In the genomic region with DNA sequence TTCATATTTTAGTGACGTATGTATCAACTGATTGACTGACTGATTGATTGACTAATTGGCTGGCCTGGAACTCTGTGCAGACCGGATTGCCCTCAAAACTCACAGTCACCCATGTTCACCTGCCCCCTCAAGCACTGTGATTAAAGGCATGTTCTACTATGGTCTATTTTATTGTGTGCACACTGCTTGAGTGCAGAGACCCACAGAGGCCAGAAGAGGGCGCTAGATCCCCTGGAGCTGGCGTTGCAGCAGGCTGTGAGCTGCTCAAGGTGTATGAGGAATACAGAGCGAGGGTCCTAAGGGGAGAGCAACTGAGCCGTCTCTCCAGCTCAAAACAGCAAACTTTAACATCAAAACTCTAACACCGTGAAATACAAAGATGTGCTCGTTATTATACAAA, we compare ENCODE assay signal across 13 mouse cellular contexts.
A peak's percentile ranks its signal among the peaks of the same experiment; 100 is the strongest.
DNase-seq lines count a peak whose midpoint lies in the region; ATAC-seq and TF ChIP-seq lines count a peak whose summit lies in the region.
"Had no signal": no experiment of that assay in that cellular context is flagged by ENCODE, and none has a peak within 500 bp of the region (broad histone marks: within the 10 kb centered on the region; RNA-seq: fewer than 3 reads in every experiment).

No protein-coding gene starts in this region.

- no peak overlapping the region for H3K4me2 ChIP-seq in stomach, postnatal 0 days (replicated peaks; ENCODE audit: low read depth)
- H3K4me2 ChIP-seq: heart, embryonic 15.5 days; hindbrain, embryonic 12.5 days; liver, embryonic 15.5 days had no signal

- no peak for DNase-seq in left cerebral cortex, adult 2 months (ENCODE audit: extremely low spot score in 1 of 2, low spot score in 2 of 2)
- DNase-seq in left cerebral cortex, postnatal 10 days (ENCODE audit: extremely low spot score in 1 of 2, low spot score in 2 of 2): no peak
- DNase-seq in thymus, postnatal 14 days: peak; percentile 18
- no peak for DNase-seq in thymus, postnatal 0 days (ENCODE audit: low spot score)
- peak; percentile 78 for DNase-seq in R1 (ENCODE audit: low read depth, low spot score)
- no peak for DNase-seq in stomach, postnatal 0 days (ENCODE audit: low spot score)
- DNase-seq in thymus, postnatal 36 days: no peak
- DNase-seq: cerebellum, adult 9-10 months; kidney, adult 9 months had no signal

- H3K27me3 ChIP-seq in stomach, postnatal 0 days (ENCODE audit: control insufficient read depth, insufficient read depth, low read length): no peaks in the 10 kb centered on the region
- H3K27me3 ChIP-seq: heart, embryonic 15.5 days; hindbrain, embryonic 12.5 days; liver, embryonic 15.5 days had no signal

- 94% methylated on average over 8 of the region's 8 CpGs for WGBS in stomach, postnatal 0 days

- no peak for ATAC-seq in stomach, postnatal 0 days (ENCODE audit: low FRiP score, low TSS enrichment)

- TF ChIP-seq CTCF in left cerebral cortex, adult 2 months (IDR thresholded peaks at IDR 0.05): peak; percentile 15
- TF ChIP-seq CTCF in stomach, postnatal 0 days (IDR thresholded peaks at IDR 0.05; ENCODE audit: low read depth): peak; percentile 44

- no peak for TF ChIP-seq EP300 in stomach, postnatal 0 days (optimal IDR thresholded peaks at IDR 0.05)

- no peaks in the 10 kb centered on the region for H3K36me3 ChIP-seq in stomach, postnatal 0 days (ENCODE audit: control insufficient read depth, insufficient read depth, low read length)
- H3K36me3 ChIP-seq: heart, embryonic 15.5 days; hindbrain, embryonic 12.5 days; liver, embryonic 15.5 days had no signal

- no peak overlapping the region for H3K4me3 ChIP-seq in left cerebral cortex, adult 2 months
- H3K4me3 ChIP-seq in stomach, postnatal 0 days (ENCODE audit: low read depth, low read length): no peak overlapping the region
- H3K4me3 ChIP-seq: erythroblast, embryonic 14.5 days; heart, embryonic 15.5 days; hindbrain, embryonic 12.5 days; liver, embryonic 15.5 days had no signal

- no peaks in the 10 kb centered on the region for H3K4me1 ChIP-seq in stomach, postnatal 0 days (replicated peaks; ENCODE audit: control insufficient read depth, insufficient read depth)
- H3K4me1 ChIP-seq: liver, embryonic 15.5 days had no signal

- no peaks in the 10 kb centered on the region for H3K9me3 ChIP-seq in stomach, postnatal 0 days (ENCODE audit: control insufficient read depth, low read length)
- H3K9me3 ChIP-seq: heart, embryonic 15.5 days; hindbrain, embryonic 12.5 days; liver, embryonic 15.5 days had no signal

- no peak overlapping the region for H3K9ac ChIP-seq in stomach, postnatal 0 days (ENCODE audit: low read length)
- H3K9ac ChIP-seq: heart, embryonic 15.5 days; hindbrain, embryonic 12.5 days; liver, embryonic 15.5 days had no signal

- no peak overlapping the region for H3K27ac ChIP-seq in left cerebral cortex, adult 2 months
- no peak overlapping the region for H3K27ac ChIP-seq in stomach, postnatal 0 days (replicated peaks)
- H3K27ac ChIP-seq: heart, embryonic 15.5 days; hindbrain, embryonic 12.5 days; liver, embryonic 15.5 days had no signal

- intact Hi-C loops in left cerebral cortex, adult 2 months (cut with DNase I): loop anchor here (5.0 kb wide), 1 partner anchor 247 kb away; no protein-coding TSS in a partner anchor
- intact Hi-C loops in left cerebral cortex, postnatal 10 days (cut with DNase I): loop anchor here (5.0 kb wide), 1 partner anchor 227 kb away; no protein-coding TSS in a partner anchor

Comparison
In these comparisons a context has a peak if more than half of its experiments do, and no peak if none do; other contexts are left out.
1. DNase-seq: peak in thymus, postnatal 14 days (single experiment) and R1 (single experiment); none in left cerebral cortex, adult 2 months (0 of 2), left cerebral cortex, postnatal 10 days (0 of 2), thymus, postnatal 0 days (single experiment), stomach, postnatal 0 days (single experiment) and thymus, postnatal 36 days (0 of 2).